Comparison of ENCODE assay signal across 8 mouse cellular contexts in the genomic region with DNA sequence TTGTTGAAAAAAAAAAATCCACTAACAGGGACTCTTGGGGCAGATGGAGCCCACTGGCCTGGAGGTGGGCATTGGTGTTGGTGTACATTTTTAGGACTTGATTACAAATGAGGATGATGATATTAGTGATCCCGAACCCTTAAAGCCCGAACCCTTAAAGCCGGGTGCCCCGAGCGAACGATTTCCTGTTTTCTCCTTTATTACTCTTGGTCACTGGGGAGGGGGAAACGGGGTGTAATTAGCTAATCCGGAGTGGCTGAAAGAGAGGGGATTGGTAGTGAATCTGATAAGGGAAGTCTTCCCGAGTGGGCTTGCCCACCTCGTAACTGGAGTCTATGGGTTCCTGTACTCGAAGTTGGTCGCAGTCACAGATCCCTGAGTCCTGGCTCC. TPM values are rescaled to one million over a fixed set of nuclear protein-coding genes. Genes with fewer than 3 reads are reported as not detected.
DNase-seq lines count a peak whose midpoint lies in the region; ATAC-seq and TF ChIP-seq lines count a peak whose summit lies in the region.

No protein-coding gene starts in this region.

- intact Hi-C loops in left cerebral cortex, adult 2 months (cut with DNase I) = loop anchor here (2.0 to 5.0 kb wide), 3 partner anchors 74 to 231 kb away; no protein-coding TSS in a partner anchor

- no peaks in the 10 kb centered on the region for H3K27me3 ChIP-seq in midbrain, embryonic 13.5 days

- peak overlapping the region; percentile 98 for H3K4me3 ChIP-seq in left cerebral cortex, adult 2 months
- peak overlapping the region; percentile 99 for H3K4me3 ChIP-seq in midbrain, embryonic 13.5 days (replicated peaks)

- DNase-seq in left cerebral cortex, adult 2 months (ENCODE audit: extremely low spot score in 1 of 2, low spot score in 2 of 2) = no peak
- DNase-seq in left cerebral cortex, adult 8-10 months (ENCODE audit: low spot score in 2 of 2) = no peak
- DNase-seq in adrenal gland, postnatal 10 days = peak; percentile 27
- peak; percentile 37 for DNase-seq in kidney, postnatal 10 days
- DNase-seq in left cerebral cortex, adult 18-20 months (ENCODE audit: low spot score in 2 of 2) = no peak
- no peak for DNase-seq in right cerebral cortex, adult 18-20 months

- no peak for TF ChIP-seq CTCF in left cerebral cortex, adult 2 months (IDR thresholded peaks at IDR 0.05)

- no peaks in the 10 kb centered on the region for H3K36me3 ChIP-seq in midbrain, embryonic 13.5 days

- H3K9ac ChIP-seq in midbrain, embryonic 13.5 days (replicated peaks) = peak overlapping the region; percentile 99

- WGBS in midbrain, embryonic 13.5 days = 0% methylated on average over 12 of the region's 12 CpGs

- peak overlapping the region; percentile 99 for H3K27ac ChIP-seq in left cerebral cortex, adult 2 months
- peak overlapping the region; percentile 99 for H3K27ac ChIP-seq in midbrain, embryonic 13.5 days

- H3K9me3 ChIP-seq in midbrain, embryonic 13.5 days = no peaks in the 10 kb centered on the region

- peak overlapping the region; percentile 75 for H3K4me2 ChIP-seq in midbrain, embryonic 13.5 days (replicated peaks)

- peak; percentile 44 for ATAC-seq in granulocyte monocyte progenitor cell, adult 5-6 weeks (replicated peaks; ENCODE audit: poor library complexity, severe bottlenecking)
- ATAC-seq in midbrain, embryonic 13.5 days = no peak

- H3K4me1 ChIP-seq in midbrain, embryonic 13.5 days (replicated peaks) = peaks cover 34% of the 10 kb centered on the region

RNA-seq across cellular contexts. Expression of gene Ppp1r12a, which starts 1.0 kb away (rescaled TPM):
- 100 to 1,000 TPM; 145 to 150 TPM for total RNA-seq in left cerebral cortex, adult 2 months (2021)
- total RNA-seq in left cerebral cortex, adult 8-10 months (2022) = 100 to 1,000 TPM; 126 to 141 (median 127) TPM
- total RNA-seq in adrenal gland, postnatal 10 days (2021) = 10 to 100 TPM; 83.4 to 92.2 TPM
- total RNA-seq in granulocyte monocyte progenitor cell, adult 5-6 weeks (2014; fragmentation: Nextera tagmentation) = 81.6 and 95.0 TPM in 2 replicates
- total RNA-seq in granulocyte monocyte progenitor cell, adult 5-6 weeks (2017) = 148 and 174 TPM in 2 replicates
- polyA plus RNA-seq in midbrain, embryonic 13.5 days (2015; fragmentation: Nextera tagmentation; extraction: Ambion mirVana) = 84.4 and 87.5 TPM in 2 replicates
- 100 to 1,000 TPM; 135 to 147 TPM for total RNA-seq in left cerebral cortex, adult 18-20 months (2021)

Comparison
In these comparisons a context has a peak if more than half of its experiments do, and no peak if none do; other contexts are left out.
1. DNase-seq: peak in adrenal gland, postnatal 10 days (single experiment) and kidney, postnatal 10 days (single experiment); none in left cerebral cortex, adult 2 months (0 of 2), left cerebral cortex, adult 8-10 months (0 of 2), left cerebral cortex, adult 18-20 months (0 of 2) and right cerebral cortex, adult 18-20 months (single experiment).